7 mouse cellular contexts compared by ENCODE assay signal in genomic region chr9:66713135-66714021, GRCm38 (mm10). TPM values are rescaled to one million over a fixed set of nuclear protein-coding genes. Genes with fewer than 3 reads are reported as not detected.
DNase-seq lines count a peak whose midpoint lies in the region; ATAC-seq and TF ChIP-seq lines count a peak whose summit lies in the region.

Car12 (plus strand) TSS chr9:66713686.

- no peak within 1 kb of the TSS for H3K27ac ChIP-seq in cortical plate, adult 2 months (ENCODE audit: insufficient read depth, low read length)
- no peak within 1 kb of the TSS for H3K27ac ChIP-seq in stomach, postnatal 0 days (replicated peaks)

- peak within 1 kb of the TSS; percentile 34 for H3K4me3 ChIP-seq in cortical plate, adult 2 months (ENCODE audit: insufficient read depth, low read length)
- H3K4me3 ChIP-seq in stomach, postnatal 0 days (ENCODE audit: low read depth, low read length) = peak within 1 kb of the TSS; percentile 34

- no peaks in the 10 kb centered on the region for H3K9me3 ChIP-seq in stomach, postnatal 0 days (ENCODE audit: control insufficient read depth, low read length)

- peak within 1 kb of the TSS; percentile 49 for H3K4me2 ChIP-seq in stomach, postnatal 0 days (replicated peaks; ENCODE audit: low read depth)

- H3K9ac ChIP-seq in stomach, postnatal 0 days (ENCODE audit: low read length) = 0 out of 2 replicates have a peak within 1 kb of the TSS, but pooled peaks have one; percentile 9

- TF ChIP-seq POLR2A in cortical plate, adult 2 months (IDR thresholded peaks at IDR 0.05; ENCODE audit: extremely low read depth, insufficient read depth, low read length) = peak; percentile 59; the same call in 1 of the 2 replicates

- peaks cover 3% of the 10 kb centered on the region for H3K4me1 ChIP-seq in cortical plate, adult 2 months (ENCODE audit: control insufficient read depth, insufficient read depth, low read length)
- H3K4me1 ChIP-seq in stomach, postnatal 0 days (replicated peaks; ENCODE audit: control insufficient read depth, insufficient read depth) = 0 out of 2 replicates have a peak, but pooled peaks cover 3% of the 10 kb centered on the region

- peak; percentile 85 for ATAC-seq in CD4-positive, CD25-positive, alpha-beta regulatory T cell, adult 4 months
- peak; percentile 77 for ATAC-seq in megakaryocyte progenitor cell, adult 5-6 weeks (replicated peaks; ENCODE audit: poor library complexity)
- peak; percentile 73 for ATAC-seq in stomach, postnatal 0 days (ENCODE audit: low FRiP score, low TSS enrichment)

- H3K36me3 ChIP-seq in stomach, postnatal 0 days (ENCODE audit: control insufficient read depth, insufficient read depth, low read length) = no peaks in the 10 kb centered on the region

- TF ChIP-seq EP300 in stomach, postnatal 0 days (optimal IDR thresholded peaks at IDR 0.05) = no peak

- 11% methylated on average over 29 of the region's 29 CpGs for WGBS in stomach, postnatal 0 days

- no peak for TF ChIP-seq CTCF in cortical plate, adult 2 months (IDR thresholded peaks at IDR 0.05; ENCODE audit: extremely low read depth, insufficient read depth, low read length)
- no peak for TF ChIP-seq CTCF in stomach, postnatal 0 days (IDR thresholded peaks at IDR 0.05; ENCODE audit: low read depth)

- peak; percentile 54 to 56 for DNase-seq in B cell, adult 2 months
- DNase-seq in heart, postnatal 4 days = peak; percentile 19
- no peak for DNase-seq in layer of hippocampus, postnatal 14 days (ENCODE audit: low spot score in 2 of 2)
- peak; percentile 65 for DNase-seq in stomach, postnatal 0 days (ENCODE audit: low spot score)

- H3K27me3 ChIP-seq in stomach, postnatal 0 days (ENCODE audit: control insufficient read depth, insufficient read depth, low read length) = no peaks in the 10 kb centered on the region

RNA-seq across cellular contexts. Expression of gene Car12, which starts in this region (rescaled TPM):
- polyA plus RNA-seq in CD4-positive, CD25-positive, alpha-beta regulatory T cell, adult 4 months (2017; shearing (Covaris generic)) = 10 to 100 TPM in 1 of 2 experiments, 1 to 10 TPM in 1; 7.5 to 11.4 TPM
- 6.0 and 6.5 TPM in 2 replicates for polyA plus RNA-seq in cortical plate, adult 2 months (2012; rRNA removed)
- total RNA-seq in heart, postnatal 4 days (2021) = under 1 TPM; 0.19 to 0.20 TPM
- total RNA-seq in layer of hippocampus, postnatal 14 days (2021) = 10 to 100 TPM; 34.1 to 47.0 TPM
- total RNA-seq in megakaryocyte progenitor cell, adult 5-6 weeks (2015) = 2.3 and 2.7 TPM in 2 replicates
- 1.2 and 2.4 TPM in 2 replicates for total RNA-seq in megakaryocyte progenitor cell, adult 5-6 weeks (2017)
- 11.1 and 11.3 TPM in 2 replicates for polyA plus RNA-seq in stomach, postnatal 0 days (2015; fragmentation: Nextera tagmentation; extraction: Ambion mirVana)

Comparison
In these comparisons a context has a peak if more than half of its experiments do, and no peak if none do; other contexts are left out.
1. RNA of gene Car12 (total RNA-seq): 34.1 to 47.0 TPM in layer of hippocampus, postnatal 14 days; 1.2 to 2.7 TPM in megakaryocyte progenitor cell, adult 5-6 weeks and 0.19 to 0.20 TPM in heart, postnatal 4 days; every median in the first group is over 4 times any median in the second.
2. Peak in DNase-seq in heart, postnatal 4 days; RNA of the gene not detected or under 1 TPM.
3. DNase-seq: peak in B cell, adult 2 months (2 of 2) and stomach, postnatal 0 days (single experiment); none in layer of hippocampus, postnatal 14 days (0 of 2).
4. Peak in every context shown above with its lines, with median percentiles within 50 percentile points of each other: ATAC-seq.